Mouse (Mus musculus) limb, embryonic 13.5 days (tissue): ENCODE results near the gene Gm960. TPM values are rescaled to one million over a fixed set of nuclear protein-coding genes. Genes with fewer than 3 reads are reported as not detected.
A peak's percentile ranks its signal among the peaks of the same experiment; 100 is the strongest.

ENCODE experiments used
- ATAC-seq: fragments of 200-750 bp; cut with Nextera tagmentation; 2 replicates; pipeline ENCODE4 v1.8.0; 2017; ENCODE audit warnings: low read depth, moderate number of reproducible peaks, moderate TSS enrichment; ENCODE audit not compliant: low FRiP score
- H3K27ac ChIP-seq: fragments of 300-500 bp; sonication (generic); 2 replicates; pipeline ENCODE4 v1.5.1; 2015; ENCODE audit warnings: inconsistent platforms, mild to moderate bottlenecking, moderate library complexity
- H3K27me3 ChIP-seq: fragments of 300-500 bp; sonication (generic); 2 replicates; pipeline ENCODE4 v1.6.1; 2015; ENCODE audit warnings: mild to moderate bottlenecking, inconsistent platforms
- H3K36me3 ChIP-seq: fragments of 300-500 bp; sonication (generic); 2 replicates; pipeline ENCODE4 v1.6.1; 2015; ENCODE audit warnings: inconsistent platforms, mild to moderate bottlenecking, moderate library complexity
- H3K4me1 ChIP-seq: fragments of 300-500 bp; sonication (generic); 2 replicates; pipeline ENCODE4 v1.6.1; 2015; ENCODE audit warnings: inconsistent platforms
- H3K4me2 ChIP-seq: fragments of 300-500 bp; sonication (generic); replicated peaks from 2 replicates; pipeline ENCODE4 v1.6.1; 2015; ENCODE audit warnings: inconsistent platforms, mild to moderate bottlenecking, moderate library complexity
- H3K4me3 ChIP-seq: fragments of 300-500 bp; sonication (generic); 2 replicates; pipeline ENCODE4 v1.5.1; 2015; ENCODE audit warnings: moderate library complexity, mild to moderate bottlenecking, inconsistent platforms
- H3K9ac ChIP-seq: fragments of 300-500 bp; sonication (generic); 2 replicates; pipeline ENCODE4 v1.6.1; 2015; ENCODE audit warnings: mild to moderate bottlenecking, inconsistent platforms
- H3K9me3 ChIP-seq: fragments of 300-500 bp; sonication (generic); 2 replicates; pipeline ENCODE4 v1.6.1; 2016; ENCODE audit warnings: inconsistent platforms
- WGBS: fragments of 180-500 bp; shearing (Covaris S2); methylation state at CpG from one replicate; pipeline ENCODE4 v1.1.7; 2015; 5-methylcytosine and 5-hydroxymethylcytosine counted together
- polyA plus RNA-seq: library from polyadenylated mRNA; unstranded; fragments of >200 nt; fragmentation: Nextera tagmentation; extraction: Ambion mirVana; gene quantifications from 2 replicates; pipeline ENCODE4 v1.2.1, GENCODE M21; 2015

Gm960 gene
- 7.1 and 7.6 TPM in 2 replicates for polyA plus RNA-seq

GRCm38 (mm10) chr19:4698205-4698677 lies at the start of gene Gm960:
Gene Gm960, minus strand, starts transcription at chr19:4698668.
- H3K9me3 ChIP-seq, result no peaks in the 10 kb centered on the region
- H3K27ac ChIP-seq, result no peak within 1 kb of the TSS
- peak within 1 kb of the TSS; percentile 78 for H3K4me2 ChIP-seq
- no peaks in the 10 kb centered on the region for H3K36me3 ChIP-seq
- 0 out of 2 replicates have a peak, but pooled peaks have one; percentile 28 for ATAC-seq
- H3K27me3 ChIP-seq, result peaks cover 65% of the 10 kb centered on the region
- 1% methylated on average over 40 of the region's 40 CpGs for WGBS
- peak within 1 kb of the TSS; percentile 61 for H3K4me3 ChIP-seq
- peak within 1 kb of the TSS; percentile 68 for H3K9ac ChIP-seq
- peaks cover 9% of the 10 kb centered on the region; the same call in 1 of the 2 replicates for H3K4me1 ChIP-seq

- H3K9ac ChIP-seq, result 0 out of 2 replicates have a peak overlapping the region, but pooled peaks have one; percentile 31
- WGBS, result 91% methylated on average over 9 of the region's 9 CpGs
- H3K27me3 ChIP-seq, result no peaks in the 10 kb centered on the region
- no peak for ATAC-seq
- no peaks in the 10 kb centered on the region for H3K9me3 ChIP-seq
- H3K27ac ChIP-seq, result no peak overlapping the region
- H3K4me1 ChIP-seq, result 0 out of 2 replicates have a peak, but pooled peaks cover 6% of the 10 kb centered on the region
- no peak overlapping the region for H3K4me2 ChIP-seq
- H3K4me3 ChIP-seq, result no peak overlapping the region
- peaks cover 11% of the 10 kb centered on the region; the same call in 1 of the 2 replicates for H3K36me3 ChIP-seq
Measured at GRCm38 (mm10) chr19:4747631-4748312, 49.3 kb upstream of the Gm960 start.

- H3K4me2 ChIP-seq, result no peak overlapping the region
- 0 out of 2 replicates have a peak, but pooled peaks cover 6% of the 10 kb centered on the region for H3K4me1 ChIP-seq
- no peak overlapping the region for H3K9ac ChIP-seq
- peaks cover 11% of the 10 kb centered on the region; the same call in 1 of the 2 replicates for H3K36me3 ChIP-seq
- no peaks in the 10 kb centered on the region for H3K27me3 ChIP-seq
- H3K4me3 ChIP-seq, result no peak overlapping the region
- no peak overlapping the region for H3K27ac ChIP-seq
- no peak for ATAC-seq
- no peaks in the 10 kb centered on the region for H3K9me3 ChIP-seq
- WGBS, result 84% methylated on average over 14 of the region's 14 CpGs
Measured at GRCm38 (mm10) chr19:4746611-4747010, 48.1 kb upstream of the Gm960 start.

- peaks cover 11% of the 10 kb centered on the region; the same call in 1 of the 2 replicates for H3K36me3 ChIP-seq
- WGBS, result 91% methylated on average over 10 of the region's 10 CpGs
- ATAC-seq, result no peak
Measured at GRCm38 (mm10) chr19:4745681-4746080, 47.2 kb upstream of the Gm960 start.

GRCm38 (mm10) chr19:4745057-4745456 lies 46.6 kb upstream of the Gm960 start:
- H3K27ac ChIP-seq, result no peak overlapping the region
- no peaks in the 10 kb centered on the region for H3K9me3 ChIP-seq
- 0 out of 2 replicates have a peak, but pooled peaks cover 6% of the 10 kb centered on the region for H3K4me1 ChIP-seq
- H3K9ac ChIP-seq, result peak overlapping the region; percentile 36; the same call in 1 of the 2 replicates
- H3K27me3 ChIP-seq, result no peaks in the 10 kb centered on the region
- H3K36me3 ChIP-seq, result peaks cover 9% of the 10 kb centered on the region; the same call in 1 of the 2 replicates
- H3K4me3 ChIP-seq, result no peak overlapping the region
- 71% methylated on average over 9 of the region's 9 CpGs for WGBS
- H3K4me2 ChIP-seq, result no peak overlapping the region
- ATAC-seq, result no peak

More at GRCm38 (mm10) chr19:4745681-4746080, 47.2 kb upstream of the Gm960 start:
- Histone ChIP-seq H3K4me3 (no peak overlapping the region), H3K27me3 (no peaks in the 10 kb centered on the region), H3K4me1 (0 out of 2 replicates have a peak, but pooled peaks cover 6% of the 10 kb centered on the region), H3K9me3 (no peaks in the 10 kb centered on the region), H3K27ac (no peak overlapping the region), H3K9ac (no peak overlapping the region), H3K4me2 (no peak overlapping the region)

- no peak overlapping the region for H3K4me2 ChIP-seq
- H3K4me3 ChIP-seq, result no peak overlapping the region
- H3K9ac ChIP-seq, result no peak overlapping the region
- ATAC-seq, result no peak
- 0 out of 2 replicates have a peak, but pooled peaks cover 12% of the 10 kb centered on the region for H3K36me3 ChIP-seq
- no peaks in the 10 kb centered on the region for H3K27me3 ChIP-seq
- H3K4me1 ChIP-seq, result 0 out of 2 replicates have a peak, but pooled peaks cover 6% of the 10 kb centered on the region
- no peak overlapping the region for H3K27ac ChIP-seq
- 81% methylated on average over 14 of the region's 14 CpGs for WGBS
- no peaks in the 10 kb centered on the region for H3K9me3 ChIP-seq
Measured at GRCm38 (mm10) chr19:4744026-4744425, 45.6 kb upstream of the Gm960 start.

GRCm38 (mm10) chr19:4743524-4743923 lies 45.1 kb upstream of the Gm960 start:
- 42% methylated on average over 5 of the region's 5 CpGs for WGBS
- Histone ChIP-seq H3K9me3 (no peaks in the 10 kb centered on the region), H3K4me2 (no peak overlapping the region), H3K36me3 (0 out of 2 replicates have a peak, but pooled peaks cover 14% of the 10 kb centered on the region), H3K27ac (no peak overlapping the region), H3K4me3 (no peak overlapping the region), H3K27me3 (no peaks in the 10 kb centered on the region), H3K9ac (no peak overlapping the region), H3K4me1 (0 out of 2 replicates have a peak, but pooled peaks cover 6% of the 10 kb centered on the region)
- no peak for ATAC-seq

- 93% methylated on average over 6 of the region's 6 CpGs for WGBS
- peaks cover 20% of the 10 kb centered on the region for H3K36me3 ChIP-seq
- H3K4me3 ChIP-seq, result no peak overlapping the region
Measured at GRCm38 (mm10) chr19:4742229-4742628, 43.8 kb upstream of the Gm960 start.

GRCm38 (mm10) chr19:4741482-4741881 lies 43.0 kb upstream of the Gm960 start:
- no peaks in the 10 kb centered on the region for H3K9me3 ChIP-seq
- H3K27me3 ChIP-seq, result no peaks in the 10 kb centered on the region
- 0 out of 2 replicates have a peak, but pooled peaks cover 6% of the 10 kb centered on the region for H3K4me1 ChIP-seq
- H3K9ac ChIP-seq, result no peak overlapping the region
- H3K36me3 ChIP-seq, result peaks cover 20% of the 10 kb centered on the region
- no peak overlapping the region for H3K4me2 ChIP-seq
- no peak overlapping the region for H3K27ac ChIP-seq
- H3K4me3 ChIP-seq, result no peak overlapping the region
- ATAC-seq, result no peak
- 74% methylated on average over 10 of the region's 10 CpGs for WGBS

More at GRCm38 (mm10) chr19:4742229-4742628, 43.8 kb upstream of the Gm960 start:
- no peak overlapping the region for H3K4me2 ChIP-seq
- ATAC-seq, result no peak
- no peaks in the 10 kb centered on the region for H3K9me3 ChIP-seq
- no peaks in the 10 kb centered on the region for H3K27me3 ChIP-seq
- H3K9ac ChIP-seq, result no peak overlapping the region
- 0 out of 2 replicates have a peak, but pooled peaks cover 6% of the 10 kb centered on the region for H3K4me1 ChIP-seq
- H3K27ac ChIP-seq, result no peak overlapping the region

- Histone ChIP-seq H3K9me3 (no peaks in the 10 kb centered on the region), H3K4me1 (0 out of 2 replicates have a peak, but pooled peaks cover under 1% of the 10 kb centered on the region), H3K36me3 (peaks cover 17% of the 10 kb centered on the region), H3K27ac (no peak overlapping the region), H3K4me3 (no peak overlapping the region), H3K4me2 (no peak overlapping the region), H3K9ac (no peak overlapping the region), H3K27me3 (no peaks in the 10 kb centered on the region)
- no peak for ATAC-seq
- 94% methylated on average over 5 of the region's 5 CpGs for WGBS
Measured at GRCm38 (mm10) chr19:4739762-4740161, 41.3 kb upstream of the Gm960 start.

GRCm38 (mm10) chr19:4739053-4739452 lies 40.6 kb upstream of the Gm960 start:
- H3K4me2 ChIP-seq, result no peak overlapping the region
- H3K9me3 ChIP-seq, result no peaks in the 10 kb centered on the region
- H3K4me1 ChIP-seq, result no peaks in the 10 kb centered on the region
- no peak overlapping the region for H3K4me3 ChIP-seq
- no peak overlapping the region for H3K27ac ChIP-seq
- no peak overlapping the region for H3K9ac ChIP-seq
- H3K36me3 ChIP-seq, result peaks cover 19% of the 10 kb centered on the region
- 91% methylated on average over 11 of the region's 11 CpGs for WGBS
- H3K27me3 ChIP-seq, result no peaks in the 10 kb centered on the region
- ATAC-seq, result no peak

- no peak for ATAC-seq
- H3K4me2 ChIP-seq, result no peak overlapping the region
- WGBS, result 89% methylated on average over 13 of the region's 13 CpGs
- H3K27me3 ChIP-seq, result no peaks in the 10 kb centered on the region
- H3K27ac ChIP-seq, result no peak overlapping the region
- H3K4me3 ChIP-seq, result no peak overlapping the region
- no peak overlapping the region; the same call in 1 of the 2 replicates for H3K9ac ChIP-seq
- peaks cover 17% of the 10 kb centered on the region for H3K36me3 ChIP-seq
- H3K4me1 ChIP-seq, result no peaks in the 10 kb centered on the region
- H3K9me3 ChIP-seq, result no peaks in the 10 kb centered on the region
Measured at GRCm38 (mm10) chr19:4737866-4738265, 39.4 kb upstream of the Gm960 start.
